Mouse (Mus musculus): ENCODE results near the gene Phykpl. TPM values are rescaled to one million over a fixed set of nuclear protein-coding genes. Genes with fewer than 3 reads are reported as not detected.

Gene Phykpl
- total RNA-seq, 2 experiments from 2014 or later = 7.8 to 8.2 TPM

DNA sequence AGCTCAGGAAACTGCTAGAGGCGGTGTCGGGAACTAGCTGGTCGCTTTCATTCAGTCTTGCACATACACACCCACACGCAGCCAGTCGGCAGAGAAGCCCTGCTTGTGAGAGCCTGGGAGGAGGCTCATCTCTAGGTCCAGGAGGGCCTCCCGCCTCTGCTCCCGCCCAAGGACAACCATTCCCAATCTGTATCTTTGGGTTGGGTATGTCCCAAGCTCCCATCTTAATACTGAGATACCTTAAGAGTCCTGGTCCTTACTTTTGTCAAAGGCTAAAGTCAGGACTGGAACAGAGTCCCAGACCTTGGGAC lies 65.3 kb downstream of the Phykpl start:
- no peak for TF ChIP-seq CTCF (IDR thresholded peaks at IDR 0.05)
- DNase-seq (ENCODE audit: extremely low spot score in 1 of 2, low spot score in 2 of 2) = no peak
- Histone ChIP-seq H3K27ac (peak overlapping the region; percentile 80), H3K4me3 (peak overlapping the region; percentile 52)
- intact Hi-C loops (cut with DNase I) = loop anchor here (5.0 kb wide), 1 partner anchor 33 kb away; the partner anchor contains the start of gene Nhp2

DNA sequence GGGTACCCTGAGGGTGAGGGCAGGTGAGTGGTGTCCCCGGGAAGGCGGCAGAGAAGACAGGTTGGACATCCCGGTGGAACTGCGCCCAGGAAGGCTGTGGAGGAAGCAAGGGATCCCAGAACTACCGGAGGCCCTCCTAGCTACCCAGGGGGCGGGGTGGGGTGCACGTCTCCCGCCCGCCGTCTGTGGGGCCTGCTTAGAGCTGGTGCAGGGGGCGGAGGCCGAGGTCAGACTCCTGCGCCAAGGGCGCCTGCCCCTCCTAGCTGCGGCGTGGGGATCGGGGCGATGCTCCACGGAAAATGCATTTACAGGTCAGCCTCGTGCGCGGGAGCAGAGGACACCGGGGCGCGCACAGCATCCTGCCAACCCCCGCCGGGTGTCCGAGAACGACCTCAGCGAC lies 65.7 kb downstream of the Phykpl start:
- peak overlapping the region; percentile 52 for H3K4me3 ChIP-seq
- intact Hi-C loops (cut with DNase I) = loop anchor here (5.0 kb wide), 1 partner anchor 33 kb away; the partner anchor contains the start of gene Nhp2
- DNase-seq (ENCODE audit: extremely low spot score in 1 of 2, low spot score in 2 of 2) = peak in 1 of 2 experiments; percentile 22
- peak overlapping the region; percentile 80 for H3K27ac ChIP-seq
- TF ChIP-seq CTCF (IDR thresholded peaks at IDR 0.05) = no peak

DNA sequence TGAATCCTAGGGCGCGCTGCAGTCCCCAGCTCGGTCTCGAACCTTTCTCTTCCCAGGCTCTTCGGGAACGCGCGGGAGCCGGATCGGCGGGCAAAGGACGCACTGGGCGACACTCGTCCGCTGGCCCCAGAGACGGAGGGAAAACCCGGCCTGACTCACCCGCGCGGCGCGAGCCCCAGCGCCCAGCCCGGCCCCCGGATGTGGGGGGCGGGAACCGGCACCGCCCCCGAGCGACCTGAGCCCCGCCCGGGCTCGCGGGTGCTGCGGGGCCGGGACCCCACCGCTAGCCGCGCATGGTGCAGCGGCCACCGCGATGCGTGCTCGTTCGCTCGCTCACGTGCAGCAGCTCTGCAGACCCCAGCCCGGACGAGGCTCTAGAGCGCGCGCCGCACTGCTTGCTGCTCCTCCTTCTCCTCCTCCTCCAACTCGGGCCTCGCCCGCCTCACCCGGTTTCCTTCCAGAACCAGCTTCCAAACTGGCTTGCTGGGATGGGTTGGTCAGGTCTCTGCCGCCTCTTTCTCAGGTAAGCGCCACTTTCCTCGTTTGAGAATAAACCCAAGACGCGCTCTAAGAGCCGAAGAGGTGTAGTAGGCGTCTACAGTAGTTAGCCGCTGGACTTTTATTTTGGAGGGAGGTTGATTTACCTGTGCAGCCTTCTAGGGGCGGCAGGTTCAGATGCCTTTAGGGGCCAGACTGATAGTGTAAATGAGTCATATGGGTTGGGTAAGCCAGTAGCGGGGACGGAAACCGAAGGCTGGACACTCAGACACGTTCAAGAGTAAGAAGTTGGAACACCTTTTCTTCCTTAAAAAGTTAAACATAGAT lies 66.3 kb downstream of the Phykpl start, which contains the start of the genes N4bp3 and D930048N14Rik:
N4bp3 (minus strand) TSS at position 152 of the 825 bp plus-strand sequence.
D930048N14Rik (plus strand) TSS at position 264 of the 825 bp plus-strand sequence.
- TF ChIP-seq CTCF (IDR thresholded peaks at IDR 0.05) = no peak
- Histone ChIP-seq H3K27ac (peak within 1 kb of the TSS; percentile 80), H3K4me3 (peak within 1 kb of the TSS; percentile 52)
- peak in 1 of 2 experiments; percentile 38 for DNase-seq (ENCODE audit: extremely low spot score in 1 of 2, low spot score in 2 of 2)
- intact Hi-C loops (cut with DNase I) = loop anchor here (5.0 kb wide), 1 partner anchor 34 kb away; the partner anchor contains the start of gene Nhp2

DNA sequence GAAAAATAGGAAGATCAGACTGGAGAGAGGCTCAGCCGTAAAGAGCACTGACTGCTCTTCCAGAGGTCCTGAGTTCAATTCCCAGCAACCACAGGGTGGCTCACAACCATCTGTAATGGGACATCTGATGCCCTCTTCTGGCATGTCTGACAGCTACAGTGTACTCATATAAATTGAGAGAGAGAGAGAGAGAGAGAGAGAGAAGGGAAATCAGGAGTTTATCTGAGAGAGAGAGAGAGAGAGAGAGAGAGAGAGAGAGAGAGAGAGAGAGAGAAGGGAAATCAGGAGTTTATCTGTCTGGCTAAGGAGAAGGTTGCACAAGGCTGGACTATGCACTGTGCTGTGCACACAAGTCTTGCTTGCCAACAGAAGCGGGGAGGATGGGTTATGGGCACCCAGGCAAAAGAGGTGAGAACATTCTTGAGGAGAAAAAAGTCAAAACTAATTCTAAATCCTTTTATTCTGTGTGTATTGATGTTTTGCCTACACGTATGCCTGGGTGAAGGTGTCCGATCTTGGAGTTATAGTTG lies 68.4 kb downstream of the Phykpl start:
- intact Hi-C loops (cut with DNase I) = loop anchor here (5.0 kb wide), 1 partner anchor 36 kb away; the partner anchor contains the start of gene Nhp2

DNA sequence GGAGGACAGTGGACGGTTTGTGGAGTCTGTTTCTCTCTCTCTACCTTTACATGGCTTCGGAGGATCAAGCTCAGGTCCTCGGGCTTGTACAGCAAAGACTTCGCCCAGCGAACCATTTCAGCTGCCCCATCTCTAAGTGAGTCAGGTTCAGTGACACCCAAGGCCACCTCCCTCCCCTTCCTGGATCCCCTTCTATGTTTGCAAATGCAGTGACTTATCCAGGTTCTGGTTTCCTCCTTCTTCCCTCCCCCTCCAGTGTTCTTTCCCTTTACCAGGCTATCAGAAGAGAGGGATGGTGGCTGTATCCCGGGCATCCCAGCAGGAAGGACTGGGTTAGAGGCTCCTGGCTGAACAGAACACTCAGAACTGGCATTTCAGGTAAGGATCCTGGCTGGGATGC lies 69.2 kb downstream of the Phykpl start:
- no peak for DNase-seq (ENCODE audit: extremely low spot score in 1 of 2, low spot score in 2 of 2)
- intact Hi-C loops (cut with DNase I) = loop anchor here (5.0 kb wide), 1 partner anchor 36 kb away; the partner anchor contains the start of gene Nhp2
- Histone ChIP-seq H3K27ac (no peak overlapping the region), H3K4me3 (no peak overlapping the region)
- no peak for TF ChIP-seq CTCF (IDR thresholded peaks at IDR 0.05)

More for the DNA sequence above, 68.4 kb downstream of the Phykpl start:
- TF ChIP-seq CTCF (IDR thresholded peaks at IDR 0.05) = no peak
- no peak for DNase-seq (ENCODE audit: extremely low spot score in 1 of 2, low spot score in 2 of 2)
- no peak overlapping the region for H3K4me3 ChIP-seq
- H3K27ac ChIP-seq = no peak overlapping the region

Other genes with a start within 250 kb of the Phykpl start
- gene Hnrnpab, start 22.1 kb downstream of the Phykpl start, total RNA-seq (2021) = 100 to 1,000 TPM; 120 to 127 TPM
- 10 to 100 TPM; 45.0 to 46.2 TPM for gene Nhp2, start 35.0 kb downstream of the Phykpl start, total RNA-seq (2021)
- 10 to 100 TPM; 56.1 to 61.9 TPM for gene Rmnd5b, start 51.1 kb downstream of the Phykpl start, total RNA-seq (2021)
- 10 to 100 TPM; 10.4 to 14.3 TPM for gene N4bp3, start 66.1 kb downstream of the Phykpl start, total RNA-seq (2021)
- 1 to 10 TPM; 1.8 to 1.9 TPM for gene D930048N14Rik, start 66.2 kb downstream of the Phykpl start, total RNA-seq (2021)
- gene 0610009B22Rik, start 104.1 kb downstream of the Phykpl start, total RNA-seq (2021) = 10 to 100 TPM; 32.4 to 35.2 TPM
- gene Sec24a, start 178.9 kb downstream of the Phykpl start, total RNA-seq (2021) = 10 to 100 TPM; 21.0 to 21.2 TPM
- 10 to 100 TPM; 61.0 to 65.0 TPM for gene Sar1b, start 178.9 kb downstream of the Phykpl start, total RNA-seq (2021)

Data from left cerebral cortex, adult 2 months (tissue).